Mouse (Mus musculus) right cerebral cortex, postnatal 36 days (tissue): ENCODE data around the gene Khnyn.

ENCODE experiments used
- DNase-seq, 2 experiments: peaks; one replicate each; pipeline ENCODE4 v3.0.0; 2022; ENCODE audit warnings: low spot score in 2 of 2, mixed read lengths in 1 of 2

Gene Khnyn

GRCm38 (mm10) chr14:55918240-55919082 lies 33.7 kb downstream of the Khnyn start:
- DNase-seq, result peak; percentile 53 to 56

- DNase-seq, result no peak
These were observed 37.9 kb downstream of the Khnyn start for GRCm38 (mm10) chr14:55922475-55923232.

- no peak for DNase-seq
These were observed 42.1 kb downstream of the Khnyn start for GRCm38 (mm10) chr14:55926847-55927246.

GRCm38 (mm10) chr14:55929263-55929997 lies 44.7 kb downstream of the Khnyn start:
- DNase-seq, result no peak

- no peak for DNase-seq
These were observed 48.8 kb downstream of the Khnyn start for GRCm38 (mm10) chr14:55933586-55933985.

GRCm38 (mm10) chr14:55940070-55940800 lies 55.5 kb downstream of the Khnyn start:
- no peak for DNase-seq

GRCm38 (mm10) chr14:55943601-55944000 lies 58.9 kb downstream of the Khnyn start:
- DNase-seq, result no peak

GRCm38 (mm10) chr14:55944575-55944974 lies 59.8 kb downstream of the Khnyn start, which contains the start of gene Cma1:
Gene Cma1 (minus strand): TSS chr14:55944675.
- DNase-seq, result no peak

- no peak for DNase-seq
These were observed 61.7 kb downstream of the Khnyn start for GRCm38 (mm10) chr14:55946269-55946969.
